Mouse (Mus musculus) testis, adult 2 months (tissue): ENCODE data around the gene Dgcr2.

Source experiments
- CTCF ChIP-seq: fragments of 200-500 bp; IDR thresholded peaks from 2 replicates; pipeline ENCODE4 v1.5.1; 2012; ENCODE audit warnings: low read depth, mild to moderate bottlenecking, inconsistent platforms, low read length, moderate library complexity; ENCODE audit not compliant: control insufficient read depth, insufficient read depth, insufficient replicate concordance
- POLR2A ChIP-seq: fragments of 200-500 bp; IDR thresholded peaks from 2 replicates; pipeline ENCODE4 v1.6.1; 2012; ENCODE audit warnings: low read depth, mild to moderate bottlenecking, inconsistent platforms, low read length, moderate library complexity; ENCODE audit not compliant: control insufficient read depth

- TF ChIP-seq POLR2A (no peak), CTCF (no peak)
These were observed 32.6 kb downstream of the Dgcr2 start for GRCm38 (mm10) chr16:17865770-17866169.
